ENCODE assay signal across 9 mouse cellular contexts in the genomic region with DNA sequence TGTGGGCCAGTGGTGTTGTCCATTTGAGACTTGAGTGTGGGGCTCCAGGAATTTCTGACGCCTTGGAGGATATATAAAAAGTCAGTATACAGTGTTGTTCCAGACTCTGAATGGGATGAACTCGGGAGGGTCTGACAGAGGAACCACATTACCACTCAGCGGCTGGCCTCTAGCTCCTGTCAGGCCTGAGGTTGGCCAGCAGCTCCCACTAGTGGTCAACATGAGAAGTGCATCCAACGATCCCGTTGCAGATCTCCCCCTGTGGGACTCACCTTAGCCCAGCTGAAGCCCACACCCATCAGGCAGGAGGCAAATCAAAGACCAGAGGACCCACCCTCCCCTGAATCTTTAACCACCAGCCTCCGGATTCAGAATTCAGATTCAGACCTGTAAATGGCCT. TPM values are rescaled to one million over a fixed set of nuclear protein-coding genes. Genes with fewer than 3 reads are reported as not detected.
DNase-seq lines count a peak whose midpoint lies in the region; ATAC-seq and TF ChIP-seq lines count a peak whose summit lies in the region.
"Had no signal": no experiment of that assay in that cellular context is flagged by ENCODE, and none has a peak within 500 bp of the region (broad histone marks: within the 10 kb centered on the region; RNA-seq: fewer than 3 reads in every experiment).

No protein-coding gene starts in this region.

- DNase-seq in CD8-positive naive resting alpha-beta T cell, adult 2 months (ENCODE audit: low read depth in 2 of 2, low spot score in 2 of 2): peak; percentile 26 to 43
- peak; percentile 69 for DNase-seq in brain, adult 2 months (ENCODE audit: low read depth, low spot score)
- DNase-seq in kidney, postnatal 14 days: peak; percentile 80
- peak; percentile 73 for DNase-seq in liver, postnatal 0 days
- DNase-seq in testis, postnatal 14 days (ENCODE audit: low spot score): peak; percentile 76

- WGBS in heart, embryonic 16.5 days: under 1% methylated on average over 6 of the region's 6 CpGs
- WGBS in liver, postnatal 0 days (ENCODE audit: insufficient replicate concordance): under 1% methylated on average over 6 of the region's 6 CpGs
- 2% methylated on average over 6 of the region's 6 CpGs for WGBS in neural tube, embryonic 15.5 days

- peak; percentile 84 for ATAC-seq in erythroblast, adult 5-6 weeks (replicated peaks; ENCODE audit: low FRiP score, poor library complexity, severe bottlenecking)
- 0 out of 2 replicates have a peak, but pooled peaks have one; percentile 9 for ATAC-seq in heart, embryonic 16.5 days (replicated peaks; ENCODE audit: extremely low read depth, insufficient read depth, low FRiP score)
- ATAC-seq in liver, postnatal 0 days: peak; percentile 53
- ATAC-seq in neural tube, embryonic 15.5 days (ENCODE audit: low FRiP score): peak; percentile 66; the same call in 1 of the 2 replicates

- no peak overlapping the region for H3K27ac ChIP-seq in heart, embryonic 16.5 days (ENCODE audit: low read length)
- H3K27ac ChIP-seq in liver, postnatal 0 days (ENCODE audit: low read depth): no peak overlapping the region
- H3K27ac ChIP-seq in neural tube, embryonic 15.5 days (replicated peaks): no peak overlapping the region
- H3K27ac ChIP-seq: embryonic facial prominence, embryonic 15.5 days had no signal

- no peak for TF ChIP-seq EP300 in liver, postnatal 0 days (IDR thresholded peaks at IDR 0.05; ENCODE audit: low read depth)

- no peak overlapping the region for H3K4me3 ChIP-seq in heart, embryonic 16.5 days (ENCODE audit: low read length)
- H3K4me3 ChIP-seq in liver, postnatal 0 days (ENCODE audit: low read depth, low read length): no peak overlapping the region
- H3K4me3 ChIP-seq in neural tube, embryonic 15.5 days (replicated peaks): no peak overlapping the region
- H3K4me3 ChIP-seq: embryonic facial prominence, embryonic 15.5 days had no signal

- H3K9me3 ChIP-seq in heart, embryonic 16.5 days (replicated peaks; ENCODE audit: control insufficient read depth, low read length): no peaks in the 10 kb centered on the region
- no peaks in the 10 kb centered on the region for H3K9me3 ChIP-seq in liver, postnatal 0 days (ENCODE audit: low read length)
- no peaks in the 10 kb centered on the region for H3K9me3 ChIP-seq in neural tube, embryonic 15.5 days (replicated peaks)
- H3K9me3 ChIP-seq: embryonic facial prominence, embryonic 15.5 days had no signal

- H3K9ac ChIP-seq in heart, embryonic 16.5 days (ENCODE audit: low read length): no peak overlapping the region
- H3K9ac ChIP-seq in liver, postnatal 0 days (replicated peaks): no peak overlapping the region
- H3K9ac ChIP-seq in neural tube, embryonic 15.5 days (replicated peaks): no peak overlapping the region
- H3K9ac ChIP-seq: embryonic facial prominence, embryonic 15.5 days had no signal

- peak; percentile 97 for TF ChIP-seq CTCF in liver, postnatal 0 days (IDR thresholded peaks at IDR 0.05; ENCODE audit: low read depth)

- H3K4me1 ChIP-seq in heart, embryonic 16.5 days (ENCODE audit: control insufficient read depth, insufficient read depth, low read length): peaks cover 15% of the 10 kb centered on the region
- peaks cover 5% of the 10 kb centered on the region; the same call in 1 of the 2 replicates for H3K4me1 ChIP-seq in liver, postnatal 0 days (ENCODE audit: insufficient read depth)
- H3K4me1 ChIP-seq in neural tube, embryonic 15.5 days: peaks cover 15% of the 10 kb centered on the region

- H3K36me3 ChIP-seq in heart, embryonic 16.5 days (ENCODE audit: control insufficient read depth, insufficient read depth): no peaks in the 10 kb centered on the region
- no peaks in the 10 kb centered on the region for H3K36me3 ChIP-seq in liver, postnatal 0 days (replicated peaks; ENCODE audit: insufficient read depth, low read length)
- no peaks in the 10 kb centered on the region for H3K36me3 ChIP-seq in neural tube, embryonic 15.5 days
- H3K36me3 ChIP-seq: embryonic facial prominence, embryonic 15.5 days had no signal

- H3K27me3 ChIP-seq in heart, embryonic 16.5 days (ENCODE audit: control insufficient read depth, insufficient read depth, low read length): peaks cover 46% of the 10 kb centered on the region
- peaks cover 50% of the 10 kb centered on the region for H3K27me3 ChIP-seq in liver, postnatal 0 days (ENCODE audit: insufficient read depth, low read length)
- peaks cover 83% of the 10 kb centered on the region for H3K27me3 ChIP-seq in neural tube, embryonic 15.5 days (replicated peaks)

- H3K4me2 ChIP-seq in heart, embryonic 16.5 days (ENCODE audit: low read depth, low read length): no peak overlapping the region
- H3K4me2 ChIP-seq in liver, postnatal 0 days (ENCODE audit: low read depth, low read length): no peak overlapping the region
- H3K4me2 ChIP-seq in neural tube, embryonic 15.5 days: no peak overlapping the region
- H3K4me2 ChIP-seq: embryonic facial prominence, embryonic 15.5 days had no signal

RNA-seq across cellular contexts. Expression of a gene that starts 1.9 kb away (rescaled TPM):
- not detected in 2 replicates for total RNA-seq in erythroblast, adult 5-6 weeks (2015; ENCODE audit: low replicate concordance)
- total RNA-seq in erythroblast, adult 5-6 weeks (2017; ENCODE audit: low replicate concordance): not detected in 2 replicates
- 7.5 and 9.0 TPM in 2 replicates for polyA plus RNA-seq in heart, embryonic 16.5 days (2015; fragmentation: Nextera tagmentation; extraction: Ambion mirVana)
- polyA plus RNA-seq in liver, postnatal 0 days (2015; fragmentation: Nextera tagmentation; extraction: Ambion mirVana): 0.01 TPM in 2 replicates
- 0.31 and 0.46 TPM in 2 replicates for polyA plus RNA-seq in neural tube, embryonic 15.5 days (2015; fragmentation: Nextera tagmentation; extraction: Ambion mirVana)

Comparison
In these comparisons a context has a peak if more than half of its experiments do, and no peak if none do; other contexts are left out.
1. ATAC-seq: peak in every context shown above with its lines; median percentile 84 in erythroblast, adult 5-6 weeks; 66 in neural tube, embryonic 15.5 days; 53 in liver, postnatal 0 days; 9 in heart, embryonic 16.5 days.